Mouse (Mus musculus) heart, postnatal 0 days (tissue): ENCODE data around the gene B4galt1.

Experiments used
- CTCF ChIP-seq: IDR thresholded peaks from 2 replicates; pipeline ENCODE4 v1.5.1; 2016; ENCODE audit warnings: antibody characterized with exemption, control low read depth, low read depth
- EP300 ChIP-seq: IDR thresholded peaks from 2 replicates; pipeline ENCODE4 v1.6.1; 2016; ENCODE audit warnings: antibody characterized with exemption, low read depth

DNA sequence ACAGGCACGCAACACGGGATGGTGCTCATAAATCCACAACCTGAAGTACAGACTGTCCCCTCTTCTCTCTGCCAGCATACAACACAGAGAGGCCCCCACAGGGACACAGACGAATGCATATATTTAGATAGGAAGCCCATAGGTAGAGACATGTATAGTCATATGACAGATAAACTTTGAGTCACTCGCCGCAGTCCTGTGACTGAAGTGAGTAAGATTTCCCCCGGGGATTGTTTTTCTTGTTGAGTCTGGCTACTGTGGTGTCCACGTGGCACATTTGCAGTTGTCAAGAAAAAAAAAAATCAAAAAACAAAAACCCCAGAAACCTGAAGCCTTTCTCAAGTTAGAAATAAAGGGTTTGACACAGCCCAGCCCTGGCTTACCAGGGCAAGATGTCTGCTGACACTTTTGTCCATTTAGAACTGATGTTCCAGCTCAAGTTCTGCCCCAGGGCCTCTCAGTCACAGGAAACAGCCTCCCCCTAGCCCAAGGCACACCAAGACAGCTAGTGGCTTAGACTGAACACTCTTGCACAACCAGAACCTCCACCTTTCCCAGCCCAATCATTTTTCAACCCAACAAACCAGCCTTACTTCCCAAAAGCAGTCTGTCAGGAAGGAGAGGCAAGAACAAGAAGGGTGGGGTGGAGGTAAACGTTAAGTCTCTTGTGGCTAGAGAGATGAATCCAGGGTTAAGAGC, 71.9 kb downstream of the B4galt1 start:
- no peak for TF ChIP-seq CTCF
- no peak for TF ChIP-seq EP300
